Mouse (Mus musculus) heart, adult 2 months (tissue): ENCODE results near the gene Olfr93. TPM values are rescaled to one million over a fixed set of nuclear protein-coding genes. Genes with fewer than 3 reads are reported as not detected.

Experiments
- DNase-seq, 2 experiments: peaks; one replicate each; pipeline ENCODE4 v3.0.0; 2021
- H3K27ac ChIP-seq: fragments of 200-600 bp; 2 replicates; pipeline ENCODE4 v1.8.1; 2022
- H3K27me3 ChIP-seq: fragments of 200-500 bp; 2 replicates; pipeline ENCODE4 v1.6.1; 2012; ENCODE audit warnings: mild to moderate bottlenecking, low read length, inconsistent platforms, mixed read lengths; ENCODE audit not compliant: control insufficient read depth, insufficient read depth
- H3K36me3 ChIP-seq: fragments of 200-500 bp; 2 replicates; pipeline ENCODE4 v1.6.1; 2012; ENCODE audit warnings: low read length, inconsistent platforms; ENCODE audit not compliant: control insufficient read depth, insufficient read depth
- H3K4me1 ChIP-seq: fragments of 200-500 bp; 2 replicates; pipeline ENCODE4 v1.6.1; 2011; ENCODE audit warnings: low read length; ENCODE audit not compliant: control insufficient read depth, insufficient read depth
- H3K4me3 ChIP-seq: fragments of 200-600 bp; 2 replicates; pipeline ENCODE4 v1.8.1; 2022
- H3K79me2 ChIP-seq: fragments of 200-500 bp; replicated peaks from 2 replicates; pipeline ENCODE4 v1.6.1; 2012; ENCODE audit warnings: mild to moderate bottlenecking, inconsistent platforms, low read length, moderate library complexity, mixed read lengths; ENCODE audit not compliant: control insufficient read depth, insufficient read depth
- H3K9ac ChIP-seq: fragments of 200-500 bp; 2 replicates; pipeline ENCODE4 v1.6.1; 2012; ENCODE audit warnings: low read depth, mild to moderate bottlenecking, control low read depth, inconsistent platforms, low read length, mixed read lengths
- CTCF ChIP-seq: fragments of 200-600 bp; IDR thresholded peaks from 2 replicates; pipeline ENCODE4 v1.8.1; 2022; ENCODE audit warnings: antibody characterized with exemption, mild to moderate bottlenecking, moderate library complexity
- EP300 ChIP-seq: fragments of 200-500 bp; IDR thresholded peaks from 2 replicates; pipeline ENCODE4 v1.6.1; 2011; ENCODE audit warnings: low read depth, low read length, control low read depth; ENCODE audit not compliant: insufficient read depth
- POLR2A ChIP-seq: fragments of 200-500 bp; IDR thresholded peaks from 2 replicates; pipeline ENCODE4 v1.6.1; 2011; ENCODE audit warnings: mild to moderate bottlenecking, low read depth, low read length, control low read depth; ENCODE audit not compliant: insufficient read depth
- WGBS: fragments of 180-500 bp; shearing (Covaris S2); methylation state at CpG from one replicate; pipeline ENCODE4 v1.1.7; 2018; 5-methylcytosine and 5-hydroxymethylcytosine counted together
- intact Hi-C: fragments of 180-260 bp; cut with DNase I; formaldehyde crosslinking; loops from one replicate; pipeline ENCODE4 v1.15.1; 2025
- polyA plus RNA-seq: library from polyadenylated mRNA; depleted of rRNA; stranded (reverse); fragments of >200 nt; gene quantifications from 2 replicates; pipeline ENCODE4 v1.2.3, GENCODE M21; 2012; rRNA removed
- total RNA-seq, 2 experiments: library from RNA; stranded (reverse); gene quantifications; 2 replicates each; pipeline ENCODE4 v1.2.3; 2021

The Olfr93 gene
- total and polyA plus RNA-seq, 3 experiments, result not detected

GRCm38 (mm10) chr17:37098178-37098577 lies 63.1 kb downstream of the Olfr93 start, which contains the start of gene Olfr91:
Olfr91 (minus strand) TSS chr17:37098278.
- H3K4me1 ChIP-seq, result no peaks in the 10 kb centered on the region
- no peak for TF ChIP-seq CTCF
- TF ChIP-seq POLR2A, result no peak
- no peak for TF ChIP-seq EP300
- WGBS, result 63% methylated on average over 1 of the region's 1 CpGs
- H3K27me3 ChIP-seq, result no peaks in the 10 kb centered on the region
- intact Hi-C loops, result no loop called here
- no peak within 1 kb of the TSS for H3K4me3 ChIP-seq
- no peak for DNase-seq
- H3K36me3 ChIP-seq, result no peaks in the 10 kb centered on the region
- H3K79me2 ChIP-seq, result no peaks in the 10 kb centered on the region
- no peak within 1 kb of the TSS for H3K27ac ChIP-seq
- no peak within 1 kb of the TSS for H3K9ac ChIP-seq

GRCm38 (mm10) chr17:37093289-37093688 lies 68.0 kb downstream of the Olfr93 start:
- no peak for TF ChIP-seq CTCF
- no peak for TF ChIP-seq POLR2A
- TF ChIP-seq EP300, result no peak
- no peak overlapping the region for H3K27ac ChIP-seq
- intact Hi-C loops, result no loop called here
- H3K4me1 ChIP-seq, result no peaks in the 10 kb centered on the region
- no peak for DNase-seq
- no peak overlapping the region for H3K9ac ChIP-seq
- H3K4me3 ChIP-seq, result no peak overlapping the region
- WGBS, result 66% methylated on average over 5 of the region's 5 CpGs
- H3K27me3 ChIP-seq, result no peaks in the 10 kb centered on the region
- H3K79me2 ChIP-seq, result no peaks in the 10 kb centered on the region
- no peaks in the 10 kb centered on the region for H3K36me3 ChIP-seq

DNA sequence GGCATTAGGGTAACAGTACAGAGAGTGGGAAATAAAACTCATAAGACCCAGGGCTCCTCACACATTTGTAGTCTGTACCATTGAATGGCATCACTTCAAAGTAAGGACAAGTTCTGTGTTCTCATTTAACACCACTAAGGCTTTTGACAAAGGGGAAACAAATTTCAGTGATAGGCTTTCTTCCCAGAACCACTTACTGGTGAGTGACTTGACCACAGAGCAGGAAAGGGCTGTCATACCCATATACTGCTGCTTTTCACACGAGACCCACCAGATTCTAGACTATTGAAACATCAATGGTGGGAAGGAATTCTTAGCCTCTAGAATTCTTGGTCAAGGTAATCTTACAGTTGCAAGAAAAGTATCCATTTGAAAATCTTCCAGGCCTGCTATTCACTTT lies 69.1 kb downstream of the Olfr93 start:
- intact Hi-C loops, result no loop called here
- TF ChIP-seq POLR2A, result no peak
- no peak for TF ChIP-seq CTCF
- TF ChIP-seq EP300, result no peak
- H3K9ac ChIP-seq, result no peak overlapping the region
- no peak for DNase-seq
- H3K4me1 ChIP-seq, result no peaks in the 10 kb centered on the region
- no peak overlapping the region for H3K4me3 ChIP-seq
- H3K79me2 ChIP-seq, result no peaks in the 10 kb centered on the region
- no peak overlapping the region for H3K27ac ChIP-seq
- WGBS, result 44% methylated on average over 1 of the region's 1 CpGs
- H3K36me3 ChIP-seq, result no peaks in the 10 kb centered on the region
- H3K27me3 ChIP-seq, result no peaks in the 10 kb centered on the region

Other genes with a start within 250 kb of the Olfr93 start
- under 1 TPM; 0.77 to 0.81 TPM for gene Rnf39, start 218.6 kb downstream of the Olfr93 start, total RNA-seq
- gene Rnf39, start 218.6 kb downstream of the Olfr93 start, polyA plus RNA-seq, result 0.64 and 1.00 TPM in 2 replicates
- 100 to 1,000 TPM in 1 of 2 experiments, 10 to 100 TPM in 1; 92.4 to 108 TPM for gene Ppp1r11, start 209.8 kb downstream of the Olfr93 start, total RNA-seq
- 56.8 and 70.8 TPM in 2 replicates for gene Ppp1r11, start 209.8 kb downstream of the Olfr93 start, polyA plus RNA-seq
- 10 to 100 TPM; 25.9 to 29.0 TPM for gene Znrd1, start 202.9 kb downstream of the Olfr93 start, total RNA-seq
- gene Znrd1, start 202.9 kb downstream of the Olfr93 start, polyA plus RNA-seq, result 19.8 and 26.2 TPM in 2 replicates
- 10 to 100 TPM; 14.1 to 18.2 TPM for gene Znrd1as, start 202.9 kb downstream of the Olfr93 start, total RNA-seq
- 4.0 and 8.8 TPM in 2 replicates for gene Znrd1as, start 202.9 kb downstream of the Olfr93 start, polyA plus RNA-seq
- under 1 TPM; 0.27 to 0.63 TPM for gene 2410137M14Rik, start 180.3 kb downstream of the Olfr93 start, total RNA-seq
- gene 2410137M14Rik, start 180.3 kb downstream of the Olfr93 start, polyA plus RNA-seq, result 0.41 and 0.61 TPM in 2 replicates
- under 1 TPM; 0.41 to 0.63 TPM for gene H2-M5, start 172.0 kb downstream of the Olfr93 start, total RNA-seq
- 0.14 and 0.35 TPM in 2 replicates for gene H2-M5, start 172.0 kb downstream of the Olfr93 start, polyA plus RNA-seq
- gene Zfp57, start 160.3 kb downstream of the Olfr93 start, total RNA-seq, result 1 to 10 TPM in 1 of 2 experiments, under 1 TPM in 1; 0.94 to 1.4 TPM
- gene Zfp57, start 160.3 kb downstream of the Olfr93 start, polyA plus RNA-seq, result 2.3 and 4.3 TPM in 2 replicates
- not detected for gene Mog, start 138.1 kb downstream of the Olfr93 start, total RNA-seq
- 0.09 TPM in 1 of 2 replicates, not detected in the other for gene Mog, start 138.1 kb downstream of the Olfr93 start, polyA plus RNA-seq
- gene Gabbr1, start 115.5 kb downstream of the Olfr93 start, total RNA-seq, result 1 to 10 TPM; 6.5 to 6.7 TPM
- gene Gabbr1, start 115.5 kb downstream of the Olfr93 start, polyA plus RNA-seq, result 15.5 and 17.4 TPM in 2 replicates
- gene Olfr90, start 73.0 kb downstream of the Olfr93 start, total RNA-seq, result not detected
- gene Olfr90, start 73.0 kb downstream of the Olfr93 start, polyA plus RNA-seq, result not detected in 2 replicates
- not detected for gene Olfr91, start 63.2 kb downstream of the Olfr93 start, total RNA-seq
- not detected in 2 replicates for gene Olfr91, start 63.2 kb downstream of the Olfr93 start, polyA plus RNA-seq
- gene Olfr92, start 41.4 kb downstream of the Olfr93 start, total RNA-seq, result not detected
- gene Olfr92, start 41.4 kb downstream of the Olfr93 start, polyA plus RNA-seq, result not detected in 2 replicates
- not detected for gene Ubd, start 32.4 kb upstream of the Olfr93 start, total RNA-seq
- gene Ubd, start 32.4 kb upstream of the Olfr93 start, polyA plus RNA-seq, result 0.12 TPM in 1 of 2 replicates, not detected in the other
- not detected for gene Olfr94, start 39.5 kb upstream of the Olfr93 start, total RNA-seq
- gene Olfr94, start 39.5 kb upstream of the Olfr93 start, polyA plus RNA-seq, result not detected in 2 replicates
- gene Olfr95, start 51.6 kb upstream of the Olfr93 start, total RNA-seq, result not detected
- not detected in 2 replicates for gene Olfr95, start 51.6 kb upstream of the Olfr93 start, polyA plus RNA-seq
- not detected for gene Olfr96, start 58.7 kb upstream of the Olfr93 start, total RNA-seq
- gene Olfr96, start 58.7 kb upstream of the Olfr93 start, polyA plus RNA-seq, result not detected in 2 replicates
- gene Olfr97, start 75.8 kb upstream of the Olfr93 start, total RNA-seq, result not detected
- gene Olfr97, start 75.8 kb upstream of the Olfr93 start, polyA plus RNA-seq, result not detected in 2 replicates
- gene Olfr98, start 102.3 kb upstream of the Olfr93 start, total RNA-seq, result not detected
- not detected in 2 replicates for gene Olfr98, start 102.3 kb upstream of the Olfr93 start, polyA plus RNA-seq
- 1 to 10 TPM; 3.2 to 3.3 TPM for gene H2-M3, start 108.7 kb upstream of the Olfr93 start, total RNA-seq
- gene H2-M3, start 108.7 kb upstream of the Olfr93 start, polyA plus RNA-seq, result 4.9 and 5.0 TPM in 2 replicates
- not detected for gene Olfr99, start 122.0 kb upstream of the Olfr93 start, total RNA-seq
- gene Olfr99, start 122.0 kb upstream of the Olfr93 start, polyA plus RNA-seq, result not detected in 2 replicates
- not detected for gene Olfr101, start 142.8 kb upstream of the Olfr93 start, total RNA-seq
- not detected in 2 replicates for gene Olfr101, start 142.8 kb upstream of the Olfr93 start, polyA plus RNA-seq
- gene Olfr102, start 155.6 kb upstream of the Olfr93 start, total RNA-seq, result not detected
- not detected in 2 replicates for gene Olfr102, start 155.6 kb upstream of the Olfr93 start, polyA plus RNA-seq
- not detected for gene Olfr103, start 178.2 kb upstream of the Olfr93 start, total RNA-seq
- not detected in 2 replicates for gene Olfr103, start 178.2 kb upstream of the Olfr93 start, polyA plus RNA-seq
- gene Olfr104-ps, start 198.1 kb upstream of the Olfr93 start, total RNA-seq, result not detected
- not detected in 2 replicates for gene Olfr104-ps, start 198.1 kb upstream of the Olfr93 start, polyA plus RNA-seq
- gene Olfr105-ps, start 217.5 kb upstream of the Olfr93 start, total RNA-seq, result not detected
- gene Olfr105-ps, start 217.5 kb upstream of the Olfr93 start, polyA plus RNA-seq, result not detected in 2 replicates
- gene Olfr106-ps, start 228.9 kb upstream of the Olfr93 start, total RNA-seq, result not detected
- gene Olfr106-ps, start 228.9 kb upstream of the Olfr93 start, polyA plus RNA-seq, result not detected in 2 replicates
- not detected for gene Olfr107, start 237.7 kb upstream of the Olfr93 start, total RNA-seq
- gene Olfr107, start 237.7 kb upstream of the Olfr93 start, polyA plus RNA-seq, result not detected in 2 replicates